Mouse (Mus musculus) midbrain, postnatal 0 days (tissue): ENCODE data around the gene Maf. TPM values are rescaled to one million over a fixed set of nuclear protein-coding genes. Genes with fewer than 3 reads are reported as not detected.

Source experiments
- ATAC-seq: fragments of 200-750 bp; cut with Nextera tagmentation; 2 replicates; pipeline ENCODE4 v1.8.0; 2017; ENCODE audit warnings: moderate number of reproducible peaks, mild to moderate bottlenecking, moderate TSS enrichment, moderate library complexity; ENCODE audit not compliant: low FRiP score
- DNase-seq: peaks from one replicate; pipeline ENCODE4 v3.0.0-alpha.2; 2015; ENCODE audit warnings: low spot score
- H3K27ac ChIP-seq: fragments of 300-500 bp; sonication (generic); 2 replicates; pipeline ENCODE4 v1.5.1; 2014; ENCODE audit warnings: low read depth, mild to moderate bottlenecking, low read length, mixed read lengths
- H3K27me3 ChIP-seq: fragments of 300-500 bp; sonication (generic); 2 replicates; pipeline ENCODE4 v1.6.1; 2014; ENCODE audit warnings: low read length, control low read depth, mixed read lengths; ENCODE audit not compliant: insufficient read depth
- H3K36me3 ChIP-seq: fragments of 300-500 bp; sonication (generic); 2 replicates; pipeline ENCODE4 v1.6.1; 2014; ENCODE audit warnings: low read length, control low read depth, mixed read lengths; ENCODE audit not compliant: insufficient read depth
- H3K4me1 ChIP-seq: fragments of 300-500 bp; sonication (generic); 2 replicates; pipeline ENCODE4 v1.6.1; 2014; ENCODE audit warnings: mild to moderate bottlenecking, control low read depth, antibody characterized with exemption, low read length, mixed read lengths; ENCODE audit not compliant: insufficient read depth
- H3K4me2 ChIP-seq: fragments of 300-500 bp; sonication (generic); 2 replicates; pipeline ENCODE4 v1.6.1; 2014; ENCODE audit warnings: low read depth, mild to moderate bottlenecking, low read length, mixed read lengths; ENCODE audit not compliant: poor library complexity, severe bottlenecking
- H3K4me3 ChIP-seq: fragments of 300-500 bp; sonication (generic); 2 replicates; pipeline ENCODE4 v1.5.1; 2014; ENCODE audit warnings: low read depth, mild to moderate bottlenecking, low read length, moderate library complexity
- H3K9ac ChIP-seq: fragments of 300-500 bp; sonication (generic); replicated peaks from 2 replicates; pipeline ENCODE4 v1.6.1; 2014; ENCODE audit warnings: mild to moderate bottlenecking, low read length, moderate library complexity, mixed read lengths; ENCODE audit not compliant: poor library complexity, severe bottlenecking
- H3K9me3 ChIP-seq: fragments of 300-500 bp; sonication (generic); 2 replicates; pipeline ENCODE4 v1.6.1; 2016; ENCODE audit warnings: low read length, control low read depth
- CTCF ChIP-seq: IDR thresholded peaks from 2 replicates; pipeline ENCODE4 v1.5.1; 2016; ENCODE audit warnings: antibody characterized with exemption, mild to moderate bottlenecking
- WGBS: fragments of 180-500 bp; shearing (Covaris S2); extraction: QIAGEN DNeasy Blood & Tissue Kit; methylation state at CpG from one replicate; pipeline ENCODE4 v1.1.7; 2014; 5-methylcytosine and 5-hydroxymethylcytosine counted together
- polyA plus RNA-seq: library from polyadenylated mRNA; unstranded; fragments of >200 nt; fragmentation: Nextera tagmentation; extraction: Ambion mirVana; gene quantifications from 2 replicates; pipeline ENCODE4 v1.2.1, GENCODE M21; 2015
- total RNA-seq: library from RNA; depleted of rRNA; stranded (reverse); fragments of >200 nt; gene quantifications from 2 replicates; pipeline ENCODE4 v1.2.3, GENCODE M21; 2014

Gene Maf
- total and polyA plus RNA-seq, 2 experiments from 2014 or later, result 7.9 to 36.4 TPM

- H3K27ac ChIP-seq, result no peak overlapping the region
- H3K9me3 ChIP-seq, result no peaks in the 10 kb centered on the region
- ATAC-seq (no peak), DNase-seq (no peak)
- WGBS, result 74% methylated on average over 8 of the region's 8 CpGs
- no peaks in the 10 kb centered on the region for H3K4me1 ChIP-seq
- H3K4me2 ChIP-seq, result no peak overlapping the region
- H3K27me3 ChIP-seq, result no peaks in the 10 kb centered on the region
- no peaks in the 10 kb centered on the region for H3K36me3 ChIP-seq
- TF ChIP-seq CTCF, result no peak
- no peak overlapping the region for H3K9ac ChIP-seq
- H3K4me3 ChIP-seq, result no peak overlapping the region
Measured at GRCm38 (mm10) chr8:115709931-115710330, 2.3 kb upstream of the Maf start.

DNA sequence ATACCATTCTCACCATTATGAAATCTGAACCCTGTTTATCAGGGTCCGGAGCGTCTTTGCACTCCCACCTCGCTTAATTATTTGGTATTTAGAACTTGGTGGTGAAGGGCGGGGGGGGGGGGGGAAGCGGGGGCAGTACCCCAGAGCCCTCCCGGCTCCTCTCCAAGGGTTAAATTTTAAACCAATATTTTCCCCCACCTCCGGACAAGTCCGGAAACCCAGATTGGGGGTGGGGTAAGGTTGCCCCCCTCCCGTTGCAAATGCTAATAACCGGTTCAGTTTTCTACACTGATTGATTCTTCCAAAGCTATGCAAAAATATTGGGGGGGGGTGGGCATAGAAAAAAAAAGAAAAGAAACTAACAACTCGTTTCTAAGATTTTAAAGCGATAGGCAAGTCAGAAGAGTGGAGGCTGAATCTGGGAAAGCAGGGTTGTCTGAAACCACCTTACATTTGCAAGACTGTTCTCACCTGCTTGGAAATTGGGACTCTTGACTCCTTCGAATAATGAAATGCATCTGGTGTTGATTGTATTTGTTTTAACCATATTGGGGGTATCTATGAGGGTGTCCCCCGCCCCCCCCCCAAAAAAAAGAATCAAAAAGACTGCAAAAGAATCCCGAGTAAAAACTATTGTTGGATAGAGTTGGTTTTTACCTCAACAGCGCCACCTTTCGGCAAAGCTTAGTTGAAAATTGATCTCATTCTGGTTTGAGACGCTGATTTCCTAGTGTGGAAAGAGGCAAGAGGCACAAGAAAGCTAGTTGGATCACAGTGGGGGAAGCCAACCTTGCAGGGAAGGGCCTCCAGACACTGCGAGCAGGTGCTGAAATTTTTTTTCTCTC, 1.6 kb upstream of the Maf start:
- Histone ChIP-seq H3K27ac (no peak overlapping the region), H3K27me3 (no peaks in the 10 kb centered on the region), H3K36me3 (no peaks in the 10 kb centered on the region), H3K4me2 (peak overlapping the region; percentile 91), H3K4me1 (no peaks in the 10 kb centered on the region), H3K9me3 (no peaks in the 10 kb centered on the region), H3K4me3 (peak overlapping the region; percentile 68), H3K9ac (no peak overlapping the region)
- WGBS, result 2% methylated on average over 19 of the region's 19 CpGs
- DNase-seq (peak; percentile 85), ATAC-seq (no peak)
- peak; percentile 84 for TF ChIP-seq CTCF

- DNase-seq, result peak; percentile 57
- Histone ChIP-seq H3K4me1 (no peaks in the 10 kb centered on the region), H3K27ac (peak overlapping the region; percentile 77), H3K4me2 (peak overlapping the region; percentile 91), H3K27me3 (no peaks in the 10 kb centered on the region), H3K9me3 (no peaks in the 10 kb centered on the region), H3K9ac (peak overlapping the region; percentile 73), H3K4me3 (peak overlapping the region; percentile 68), H3K36me3 (no peaks in the 10 kb centered on the region)
- peak; percentile 81 for ATAC-seq
- no peak for TF ChIP-seq CTCF
- WGBS, result under 1% methylated on average over 55 of the region's 76 CpGs
Measured at GRCm38 (mm10) chr8:115706861-115707730, 498 bp downstream of the Maf start.

- no peaks in the 10 kb centered on the region for H3K4me1 ChIP-seq
- H3K36me3 ChIP-seq, result no peaks in the 10 kb centered on the region
- peak; percentile 36; the same call in 1 of the 2 replicates for ATAC-seq
- no peaks in the 10 kb centered on the region for H3K27me3 ChIP-seq
- peak overlapping the region; percentile 73 for H3K9ac ChIP-seq
- peak overlapping the region; percentile 77 for H3K27ac ChIP-seq
- under 1% methylated on average over 37 of the region's 39 CpGs for WGBS
- H3K4me2 ChIP-seq, result peak overlapping the region; percentile 91
- H3K9me3 ChIP-seq, result no peaks in the 10 kb centered on the region
- no peak for TF ChIP-seq CTCF
- H3K4me3 ChIP-seq, result peak overlapping the region; percentile 68
- peak; percentile 32 for DNase-seq
Measured at GRCm38 (mm10) chr8:115706411-115706860, 1.2 kb downstream of the Maf start.

- H3K4me1 ChIP-seq, result no peaks in the 10 kb centered on the region
- WGBS, result under 1% methylated on average over 34 of the region's 36 CpGs
- H3K4me2 ChIP-seq, result peak overlapping the region; percentile 91
- ATAC-seq, result peak; percentile 53; the same call in 1 of the 2 replicates
- DNase-seq, result peak; percentile 73
- H3K27me3 ChIP-seq, result no peaks in the 10 kb centered on the region
- H3K27ac ChIP-seq, result peak overlapping the region; percentile 77
- H3K9ac ChIP-seq, result peak overlapping the region; percentile 73
- TF ChIP-seq CTCF, result peak; percentile 70
- peak overlapping the region; percentile 68 for H3K4me3 ChIP-seq
- no peaks in the 10 kb centered on the region for H3K9me3 ChIP-seq
- no peaks in the 10 kb centered on the region for H3K36me3 ChIP-seq
Measured at GRCm38 (mm10) chr8:115705591-115706110, 1.9 kb downstream of the Maf start.
